Mouse (Mus musculus) liver, embryonic 14.5 days (tissue): ENCODE measurements around the gene Grm7. TPM values are rescaled to one million over a fixed set of nuclear protein-coding genes. Genes with fewer than 3 reads are reported as not detected.

Experiments
- ATAC-seq: fragments of 200-750 bp; cut with Nextera tagmentation; 2 replicates; pipeline ENCODE4 v1.8.0; 2017; ENCODE audit warnings: moderate number of reproducible peaks, mild to moderate bottlenecking, moderate library complexity; ENCODE audit not compliant: insufficient read depth
- DNase-seq, 3 experiments: peaks; one replicate each; pipeline ENCODE4 v3.0.0-alpha.2; 2012 to 2013; ENCODE audit warnings: low read depth in 3 of 3, low spot score in 3 of 3
- H3K27ac ChIP-seq: fragments of 300-500 bp; sonication (generic); 2 replicates; pipeline ENCODE4 v1.5.1; 2014; ENCODE audit warnings: moderate library complexity, mild to moderate bottlenecking, control low read depth, inconsistent platforms
- H3K27me3 ChIP-seq: fragments of 300-500 bp; sonication (generic); 2 replicates; pipeline ENCODE4 v1.6.1; 2014; ENCODE audit warnings: mild to moderate bottlenecking, low read length, moderate library complexity; ENCODE audit not compliant: control insufficient read depth, insufficient read depth
- H3K36me3 ChIP-seq: fragments of 300-500 bp; sonication (generic); replicated peaks from 2 replicates; pipeline ENCODE4 v1.6.1; 2014; ENCODE audit warnings: low read depth; ENCODE audit not compliant: control insufficient read depth, insufficient read depth
- H3K4me1 ChIP-seq, 2 experiments: fragments of 200-500 bp in 1 of 2; fragments of 300-500 bp in 1 of 2; sonication (generic) in 1 of 2; replicated peaks; 2 replicates each; pipeline ENCODE4 v1.6.1; 2012 to 2014; ENCODE audit warnings: antibody characterized with exemption in 1 of 2, inconsistent platforms in 1 of 2, low read length in 1 of 2; ENCODE audit not compliant: control insufficient read depth in 2 of 2, insufficient read depth in 2 of 2
- H3K4me2 ChIP-seq: fragments of 300-500 bp; sonication (generic); 2 replicates; pipeline ENCODE4 v1.6.1; 2014; ENCODE audit warnings: low read depth, mild to moderate bottlenecking, control low read depth, moderate library complexity
- H3K4me3 ChIP-seq, 2 experiments: fragments of 200-500 bp in 1 of 2; fragments of 300-500 bp in 1 of 2; sonication (generic) in 1 of 2; 2 replicates each; pipeline ENCODE4 v1.5.1; 2012 to 2014; ENCODE audit warnings: low read depth in 2 of 2, low read length in 2 of 2, mild to moderate bottlenecking in 2 of 2, control low read depth in 1 of 2, inconsistent platforms in 1 of 2, moderate library complexity in 1 of 2; ENCODE audit not compliant: insufficient read depth in 1 of 2
- H3K9ac ChIP-seq: fragments of 300-500 bp; sonication (generic); replicated peaks from 2 replicates; pipeline ENCODE4 v1.6.1; 2014; ENCODE audit warnings: mild to moderate bottlenecking, control low read depth, moderate library complexity
- H3K9me3 ChIP-seq: fragments of 300-500 bp; sonication (generic); 2 replicates; pipeline ENCODE4 v1.6.1; 2016; ENCODE audit warnings: low read length, mixed read lengths; ENCODE audit not compliant: control insufficient read depth
- CTCF ChIP-seq: IDR thresholded peaks from 2 replicates; pipeline ENCODE4 v1.5.1; 2016; ENCODE audit warnings: antibody characterized with exemption, low read depth, control low read depth
- EP300 ChIP-seq: IDR thresholded peaks from 2 replicates; pipeline ENCODE4 v1.6.1; 2016; ENCODE audit warnings: antibody characterized with exemption, low read depth
- WGBS: fragments of 180-500 bp; shearing (Covaris S2); extraction: QIAGEN DNeasy Blood & Tissue Kit; methylation state at CpG from one replicate; pipeline ENCODE4 v1.1.7; 2014; ENCODE audit not compliant: insufficient replicate concordance; 5-methylcytosine and 5-hydroxymethylcytosine counted together
- polyA plus RNA-seq, 2 experiments: library from polyadenylated mRNA; depleted of rRNA in 1 of 2; stranded (reverse) in 1 of 2; unstranded in 1 of 2; fragments of >200 nt; fragmentation: Nextera tagmentation in 1 of 2; extraction: Ambion mirVana in 1 of 2; gene quantifications; 2 replicates each; pipeline versions ENCODE4 v1.2.1 to v1.2.3; 2012 to 2014

Gene Grm7
- polyA plus RNA-seq, 2 experiments: 0.01 TPM; not detected in 1

DNA sequence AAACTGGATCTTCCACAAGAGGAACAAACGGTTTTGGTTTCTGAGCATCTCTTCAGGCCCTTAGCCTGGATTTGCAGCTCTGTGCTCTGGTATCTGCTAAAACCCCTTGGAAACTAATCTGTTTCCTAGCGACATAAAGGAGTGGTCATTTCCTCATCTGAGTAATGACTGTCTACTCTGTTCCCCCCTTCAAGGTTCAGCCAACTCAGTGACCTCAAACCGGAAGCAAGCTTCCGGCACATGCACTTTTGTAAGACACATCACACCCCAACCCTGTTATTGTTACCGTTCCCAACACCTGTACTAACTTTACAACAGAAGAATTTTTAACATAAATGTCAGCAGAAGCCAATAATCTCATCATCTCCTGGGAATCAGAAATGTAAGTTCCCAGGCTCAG, 166.8 kb downstream of the Grm7 start:
- Histone ChIP-seq H3K36me3 (no peaks in the 10 kb centered on the region), H3K4me1 (no peaks in the 10 kb centered on the region), H3K4me2 (no peak overlapping the region), H3K27me3 (no peaks in the 10 kb centered on the region), H3K9me3 (no peaks in the 10 kb centered on the region), H3K4me3 (no peak overlapping the region), H3K27ac (no peak overlapping the region), H3K9ac (no peak overlapping the region)
- TF ChIP-seq EP300: no peak
- TF ChIP-seq CTCF: no peak
- no peak for DNase-seq
- 55% methylated on average over 5 of the region's 5 CpGs for WGBS
- no peak for ATAC-seq

GRCm38 (mm10) chr6:110818236-110818635, 172.9 kb downstream of the Grm7 start:
- no peak overlapping the region for H3K9ac ChIP-seq
- no peaks in the 10 kb centered on the region for H3K36me3 ChIP-seq
- no peak overlapping the region for H3K27ac ChIP-seq
- no peak for DNase-seq
- TF ChIP-seq EP300: no peak
- TF ChIP-seq CTCF: no peak
- H3K9me3 ChIP-seq: no peaks in the 10 kb centered on the region
- H3K27me3 ChIP-seq: no peaks in the 10 kb centered on the region
- no peak overlapping the region for H3K4me2 ChIP-seq
- WGBS: 67% methylated on average over 2 of the region's 2 CpGs
- H3K4me1 ChIP-seq: no peaks in the 10 kb centered on the region
- H3K4me3 ChIP-seq: no peak overlapping the region
- no peak for ATAC-seq

DNA sequence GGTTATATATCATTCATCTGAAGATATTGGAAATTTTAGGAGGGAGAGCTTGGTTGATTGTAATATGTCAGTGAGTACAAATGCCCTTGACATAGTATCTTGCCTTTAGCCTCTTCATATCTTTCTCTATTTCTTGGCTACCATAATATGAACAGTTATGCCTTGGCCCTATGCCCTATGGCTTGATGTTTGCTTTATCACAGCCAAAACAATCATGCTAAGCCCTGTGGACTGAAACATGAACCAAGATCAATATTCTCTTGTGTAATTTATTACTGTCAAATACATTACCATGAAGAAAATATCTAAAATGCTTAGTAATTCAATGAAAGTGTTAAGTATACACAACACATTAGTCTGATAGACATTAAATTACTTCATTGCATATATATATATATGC, 222.9 kb downstream of the Grm7 start:
- H3K27me3 ChIP-seq: no peaks in the 10 kb centered on the region

DNA sequence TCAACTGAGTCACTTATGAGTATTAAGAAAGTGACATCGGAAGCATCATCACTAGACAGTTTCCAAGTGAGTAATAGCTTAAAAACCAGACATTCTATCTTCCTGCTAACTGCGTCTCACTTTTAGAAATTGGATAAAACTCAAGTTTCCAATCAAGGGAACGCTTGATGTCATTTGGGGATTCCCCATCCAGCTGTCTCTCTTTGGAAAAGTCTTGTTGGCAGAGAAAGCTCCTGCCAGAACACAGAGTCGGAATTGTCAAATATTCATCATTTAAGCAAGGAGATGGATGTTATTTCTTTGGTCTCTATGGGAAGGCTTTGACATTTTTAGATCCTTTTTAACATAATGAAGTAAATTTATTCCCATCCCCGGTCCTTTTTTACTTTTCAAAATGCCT, 336.6 kb downstream of the Grm7 start:
- no peak overlapping the region for H3K4me3 ChIP-seq
- H3K27me3 ChIP-seq: no peaks in the 10 kb centered on the region
- 56% methylated on average over 5 of the region's 5 CpGs for WGBS
- no peak overlapping the region for H3K27ac ChIP-seq
- ATAC-seq (no peak), DNase-seq (no peak)
- H3K9me3 ChIP-seq: no peaks in the 10 kb centered on the region
- H3K4me1 ChIP-seq: no peaks in the 10 kb centered on the region
- no peak for TF ChIP-seq CTCF
- H3K4me2 ChIP-seq: no peak overlapping the region
- H3K36me3 ChIP-seq: no peaks in the 10 kb centered on the region
- no peak overlapping the region for H3K9ac ChIP-seq

More for the DNA sequence above, 222.9 kb downstream of the Grm7 start:
- no peaks in the 10 kb centered on the region for H3K36me3 ChIP-seq
- TF ChIP-seq CTCF (no peak), EP300 (no peak)
- no peaks in the 10 kb centered on the region for H3K9me3 ChIP-seq
- no peak for DNase-seq
- no peak overlapping the region for H3K9ac ChIP-seq
- ATAC-seq: no peak
- H3K4me1 ChIP-seq: no peaks in the 10 kb centered on the region
- no peak overlapping the region for H3K27ac ChIP-seq
- no peak overlapping the region for H3K4me2 ChIP-seq
- no peak overlapping the region for H3K4me3 ChIP-seq

GRCm38 (mm10) chr6:111039099-111039498, 393.7 kb downstream of the Grm7 start:
- DNase-seq: no peak
- no peak overlapping the region for H3K9ac ChIP-seq
- H3K36me3 ChIP-seq: no peaks in the 10 kb centered on the region
- TF ChIP-seq EP300 (no peak), CTCF (no peak)
- no peaks in the 10 kb centered on the region for H3K9me3 ChIP-seq
- H3K4me2 ChIP-seq: no peak overlapping the region
- WGBS: 41% methylated on average over 2 of the region's 2 CpGs
- H3K27ac ChIP-seq: no peak overlapping the region
- no peak overlapping the region for H3K4me3 ChIP-seq
- no peaks in the 10 kb centered on the region for H3K4me1 ChIP-seq
- H3K27me3 ChIP-seq: no peaks in the 10 kb centered on the region
- no peak for ATAC-seq

DNA sequence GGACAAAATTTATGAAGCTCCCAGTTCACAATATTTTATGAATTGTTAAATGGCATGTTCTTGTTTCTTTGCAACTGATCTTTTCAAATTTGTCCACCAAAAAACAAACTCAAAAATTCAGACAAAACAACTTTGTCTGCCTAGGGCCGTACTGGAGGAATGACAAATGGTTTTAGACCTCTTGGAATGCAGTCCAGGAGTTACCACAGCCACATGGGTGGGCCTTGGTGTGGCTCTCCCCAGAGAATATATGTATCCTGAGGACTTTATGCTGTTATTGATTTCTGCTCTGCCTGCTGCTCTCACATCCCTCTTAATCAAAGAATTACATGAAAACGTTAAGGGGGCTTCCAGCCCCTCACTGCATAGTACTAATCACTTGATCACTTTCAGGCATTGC, 400.5 kb downstream of the Grm7 start:
- Histone ChIP-seq H3K27ac (no peak overlapping the region), H3K9ac (no peak overlapping the region), H3K4me2 (no peak overlapping the region), H3K27me3 (no peaks in the 10 kb centered on the region), H3K36me3 (no peaks in the 10 kb centered on the region), H3K4me3 (no peak overlapping the region), H3K4me1 (no peaks in the 10 kb centered on the region), H3K9me3 (no peaks in the 10 kb centered on the region)
- DNase-seq (no peak), ATAC-seq (no peak)
- TF ChIP-seq CTCF: no peak
- TF ChIP-seq EP300: no peak
- 44% methylated on average over 2 of the region's 2 CpGs for WGBS
